Mouse (Mus musculus) urinary bladder, postnatal 10 days (tissue): ENCODE results near the gene Cys1.

Experiments
- DNase-seq: peaks from one replicate; pipeline ENCODE4 v3.0.0; 2022; ENCODE audit warnings: low spot score

Cys1 gene

GRCm38 (mm10) chr12:24697484-24698204 lies 16.0 kb upstream of the Cys1 start:
- DNase-seq = no peak

- no peak for DNase-seq
Measured at GRCm38 (mm10) chr12:24696500-24697483, 15.2 kb upstream of the Cys1 start.

DNA sequence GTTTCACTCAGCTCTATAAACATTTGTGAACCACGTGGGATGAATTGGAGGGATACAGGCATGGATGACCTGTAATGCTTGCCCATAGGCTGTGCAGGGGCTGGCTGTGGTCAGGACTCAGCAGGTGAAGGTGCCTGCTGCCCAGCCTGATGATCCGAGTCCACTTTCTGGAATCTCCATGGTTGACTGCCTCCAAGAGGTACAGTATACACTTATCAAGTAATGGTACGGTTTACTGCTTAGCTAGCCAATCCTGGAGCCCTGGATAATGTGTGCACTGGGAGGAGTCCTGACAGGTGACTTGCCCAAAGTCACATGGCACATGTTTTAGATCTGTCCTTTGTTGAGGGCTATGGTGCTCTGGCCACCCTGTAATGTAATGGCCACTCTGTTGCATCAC lies 8.7 kb upstream of the Cys1 start:
- DNase-seq = no peak

DNA sequence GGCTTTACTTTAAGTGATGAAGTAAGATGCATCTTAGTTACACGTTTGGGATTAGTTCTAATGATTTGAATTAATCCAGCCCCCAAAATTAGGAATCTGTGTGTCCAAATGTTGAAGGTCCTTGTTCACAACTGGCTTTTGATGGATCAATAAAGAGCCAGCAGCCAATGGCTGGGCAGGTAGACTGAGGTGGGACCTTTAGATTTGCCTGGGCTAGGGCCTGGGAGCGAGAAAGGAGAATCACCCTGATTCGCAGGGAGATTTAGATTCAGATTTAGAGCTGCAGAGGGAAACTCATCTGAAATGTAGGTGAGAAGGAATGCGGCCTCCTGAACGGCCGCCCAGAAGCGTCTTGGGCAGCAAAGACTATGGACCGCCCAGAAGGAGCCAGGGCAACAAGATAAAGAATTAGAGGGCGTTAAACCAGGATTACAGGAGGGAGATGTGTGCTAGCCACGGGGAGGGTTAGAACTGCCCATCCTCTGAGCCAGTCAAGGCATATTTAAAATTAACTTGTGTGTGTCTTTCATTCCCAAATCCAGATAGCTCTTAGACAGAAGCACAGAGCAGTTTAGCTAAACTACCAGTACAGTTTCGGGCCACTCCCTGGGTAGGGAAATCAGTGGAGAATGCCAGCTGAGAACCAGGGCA lies 5.2 kb upstream of the Cys1 start:
- no peak for DNase-seq

DNA sequence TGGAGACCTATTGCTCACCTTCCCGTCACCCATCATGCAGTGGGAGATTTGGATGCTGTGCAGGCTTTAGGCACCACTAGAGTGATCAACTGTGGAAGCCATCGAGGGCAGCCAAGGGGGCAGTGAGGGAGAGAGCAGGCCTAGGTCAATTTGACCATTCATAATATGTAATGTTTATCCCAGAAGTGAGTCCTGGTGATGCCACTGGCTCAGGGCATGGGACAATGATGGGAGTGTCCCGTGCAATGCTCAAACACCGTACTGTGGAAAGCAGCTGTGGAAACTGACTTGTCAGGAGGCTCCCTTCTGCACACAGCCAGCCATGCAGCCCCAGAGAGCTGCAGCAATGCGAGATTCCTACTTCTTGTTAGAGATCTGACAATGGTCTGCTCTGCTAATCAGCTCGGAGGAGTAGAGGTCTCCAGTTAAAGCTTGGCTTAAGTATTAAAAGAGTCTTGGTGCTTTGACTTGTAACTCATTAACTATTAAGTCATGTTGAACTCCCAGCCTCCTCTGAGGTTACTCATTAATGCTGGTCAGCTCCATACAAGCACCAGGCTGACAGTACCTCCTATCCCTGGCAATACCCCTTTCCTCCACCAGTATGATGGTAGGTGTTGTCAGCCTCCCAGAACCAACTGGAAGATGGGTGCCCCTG lies 4.6 kb upstream of the Cys1 start:
- DNase-seq = no peak

GRCm38 (mm10) chr12:24683461-24683860 lies 1.8 kb upstream of the Cys1 start:
- no peak for DNase-seq

DNA sequence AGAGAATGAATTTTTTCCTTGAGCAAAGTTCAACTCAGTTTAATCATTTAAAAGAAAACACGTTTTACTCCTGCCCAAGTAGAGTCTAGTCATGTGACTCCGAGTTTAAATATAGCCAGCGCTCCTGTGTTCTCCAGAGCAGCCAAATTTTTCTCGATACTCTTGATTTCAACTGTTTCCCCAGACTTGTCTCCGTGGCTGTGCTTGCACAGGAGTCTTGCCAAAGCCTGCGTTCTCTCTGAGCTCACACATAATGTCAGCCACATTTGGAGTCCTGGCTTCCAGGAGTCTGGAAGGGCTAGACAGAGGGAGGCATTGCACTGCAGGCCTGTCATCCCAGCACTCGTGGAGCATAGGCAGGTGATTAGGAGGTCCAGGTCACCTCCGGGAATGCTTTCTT lies 950 bp upstream of the Cys1 start:
- no peak for DNase-seq

DNA sequence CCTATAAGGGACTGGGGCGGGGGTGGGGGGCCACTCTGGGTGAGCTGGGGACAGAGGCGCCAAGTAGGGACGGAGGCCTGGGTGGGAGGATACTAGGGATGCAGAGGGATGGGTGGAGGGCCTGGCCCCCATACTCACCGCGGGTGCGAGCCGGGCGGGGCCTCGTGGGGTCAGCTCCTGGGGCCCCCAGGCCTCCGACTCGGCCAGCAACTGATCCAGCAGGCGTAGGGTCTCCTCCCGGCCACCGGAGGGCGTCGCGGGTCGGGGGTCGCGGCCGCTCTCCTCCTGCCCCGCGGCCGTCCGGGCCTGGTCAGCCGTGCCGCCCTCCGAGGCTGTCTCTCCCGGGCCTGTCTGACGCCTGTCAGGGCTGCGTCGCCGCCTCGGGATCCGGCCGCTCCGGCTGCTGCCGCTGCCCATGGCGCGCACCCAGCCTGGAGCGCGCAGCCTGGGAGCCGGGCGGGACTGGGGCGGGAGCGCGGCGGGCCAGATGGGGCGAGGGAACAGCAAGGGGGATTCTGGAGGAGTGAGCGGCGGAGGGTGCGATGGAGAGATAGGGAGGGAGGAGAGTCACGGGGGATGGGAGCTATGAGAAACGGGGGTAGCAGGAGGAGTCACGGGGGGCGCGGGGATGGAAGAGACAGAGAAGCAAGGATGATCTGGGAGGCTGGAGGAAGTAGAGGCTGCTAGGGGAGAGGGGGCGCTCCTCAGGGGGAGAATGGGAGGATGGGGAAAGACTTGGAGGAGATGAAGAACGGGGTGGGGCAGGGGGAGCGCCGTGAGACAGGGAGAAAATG lies 924 bp downstream of the Cys1 start:
- no peak for DNase-seq

GRCm38 (mm10) chr12:24680096-24680491 lies 1.5 kb downstream of the Cys1 start:
- no peak for DNase-seq

- no peak for DNase-seq
Measured at GRCm38 (mm10) chr12:24662131-24662530, 19.5 kb downstream of the Cys1 start.

DNA sequence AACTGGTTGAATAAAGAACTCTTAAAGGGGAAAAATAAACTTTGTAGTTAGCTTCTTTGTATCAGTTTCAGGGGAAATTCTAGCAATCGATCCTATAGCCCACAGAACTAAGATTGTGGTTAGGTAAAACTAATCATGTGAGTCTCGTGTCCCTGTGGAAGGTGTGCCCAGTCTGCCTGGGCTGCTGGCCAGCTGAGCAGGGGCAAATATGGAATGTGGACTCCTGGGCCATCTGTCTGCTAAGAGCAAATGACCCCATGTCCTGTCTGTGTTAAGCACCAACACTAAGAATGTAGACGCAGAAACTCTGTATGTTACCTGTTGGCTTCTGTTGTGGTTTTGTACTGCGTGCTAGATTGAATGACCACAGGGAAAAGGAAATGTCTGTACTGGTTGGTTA lies 20.5 kb downstream of the Cys1 start:
- no peak for DNase-seq

GRCm38 (mm10) chr12:24659923-24660322 lies 21.7 kb downstream of the Cys1 start:
- no peak for DNase-seq

- no peak for DNase-seq
Measured at GRCm38 (mm10) chr12:24658998-24659397, 22.6 kb downstream of the Cys1 start.

DNA sequence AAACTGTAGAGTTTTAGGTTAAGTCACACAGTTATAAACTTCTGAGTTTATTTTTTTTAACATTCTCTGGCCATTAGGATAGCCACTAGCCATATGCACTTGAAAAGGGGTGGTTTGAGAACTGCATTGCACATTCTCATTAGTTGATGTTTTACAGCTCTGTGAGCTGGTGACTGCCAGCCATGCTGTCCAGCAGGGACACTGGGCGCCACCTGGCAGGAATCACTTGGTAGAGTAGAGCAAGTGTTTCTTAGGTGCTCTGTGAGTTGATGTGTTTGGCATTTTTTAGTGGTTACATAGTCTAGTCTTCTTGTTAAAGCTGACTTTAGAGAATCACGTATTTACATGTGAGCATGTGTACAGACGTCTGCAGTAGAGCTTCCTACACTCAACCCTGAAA lies 25.2 kb downstream of the Cys1 start:
- DNase-seq = no peak

GRCm38 (mm10) chr12:24654065-24654862 lies 27.3 kb downstream of the Cys1 start:
- no peak for DNase-seq

DNA sequence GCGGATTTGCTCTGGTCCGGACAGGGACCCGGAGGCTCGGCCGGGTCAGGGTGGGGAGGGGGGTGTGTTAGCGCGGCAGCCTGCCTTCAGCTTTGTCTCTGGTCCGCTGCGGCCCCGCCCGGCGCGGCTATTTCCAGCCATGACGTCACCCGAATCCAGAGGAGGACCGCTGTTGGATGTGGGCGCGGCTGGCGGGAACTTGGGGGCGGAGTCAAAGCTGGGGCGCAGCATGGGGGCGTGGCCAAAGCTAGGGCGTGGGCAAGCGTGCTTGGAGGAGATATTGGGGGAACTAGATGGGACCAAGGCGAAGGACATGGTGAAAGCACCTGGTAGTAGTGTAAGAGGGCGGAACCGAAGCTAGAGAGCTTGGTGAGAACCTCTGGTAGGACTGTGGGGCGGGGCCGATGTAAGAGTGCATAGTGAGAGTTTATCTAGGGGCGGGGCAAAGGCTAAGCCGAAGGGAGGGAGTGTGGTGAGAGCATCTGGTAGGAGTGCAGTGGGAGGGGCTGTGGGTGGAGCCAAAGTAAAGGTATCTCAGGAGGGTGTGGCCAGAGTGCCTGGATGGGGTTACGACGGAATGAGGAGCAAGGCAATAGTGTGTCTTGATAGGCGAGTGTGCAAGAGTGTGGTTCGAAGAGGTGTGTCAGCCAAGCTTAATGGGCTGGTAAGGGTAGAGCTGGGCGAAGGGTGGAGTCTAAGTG lies 29.8 kb downstream of the Cys1 start:
- DNase-seq = peak; percentile 96

GRCm38 (mm10) chr12:24651063-24651557 lies 30.5 kb downstream of the Cys1 start, which contains the start of gene Klf11:
Klf11 (plus strand) TSS chr12:24651274.
- peak; percentile 90 for DNase-seq

DNA sequence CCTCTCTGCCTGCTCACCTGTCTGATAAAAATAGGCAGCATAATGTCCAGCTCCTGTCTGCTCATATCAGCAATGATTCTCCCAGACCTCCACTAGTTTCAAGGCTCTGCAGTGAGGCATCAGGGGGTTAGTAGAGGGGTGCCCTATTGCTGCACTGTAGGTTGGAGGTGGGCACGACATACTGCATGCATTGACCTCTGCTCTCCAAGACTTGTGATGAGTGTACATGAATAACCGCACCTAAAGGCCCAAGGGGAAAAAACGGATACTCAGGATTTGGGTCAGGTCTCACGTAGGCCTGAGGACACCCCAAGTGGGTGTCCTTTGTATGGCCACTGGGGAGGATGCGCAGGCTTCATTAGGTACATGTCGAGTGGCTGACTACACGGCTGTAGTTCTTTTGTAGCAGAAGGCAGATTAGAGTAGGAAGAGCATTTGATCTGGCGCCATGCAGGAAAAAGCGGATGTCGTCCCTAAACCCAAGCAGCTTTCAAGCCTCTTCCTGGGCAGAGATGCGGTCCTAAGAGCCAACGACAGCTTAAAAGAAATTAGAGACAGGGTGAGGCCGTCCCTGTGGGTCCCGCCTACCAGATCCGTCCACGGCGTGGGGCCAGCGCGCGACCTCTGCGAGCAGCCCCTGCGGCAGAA lies 31.1 kb downstream of the Cys1 start:
- no peak for DNase-seq

DNA sequence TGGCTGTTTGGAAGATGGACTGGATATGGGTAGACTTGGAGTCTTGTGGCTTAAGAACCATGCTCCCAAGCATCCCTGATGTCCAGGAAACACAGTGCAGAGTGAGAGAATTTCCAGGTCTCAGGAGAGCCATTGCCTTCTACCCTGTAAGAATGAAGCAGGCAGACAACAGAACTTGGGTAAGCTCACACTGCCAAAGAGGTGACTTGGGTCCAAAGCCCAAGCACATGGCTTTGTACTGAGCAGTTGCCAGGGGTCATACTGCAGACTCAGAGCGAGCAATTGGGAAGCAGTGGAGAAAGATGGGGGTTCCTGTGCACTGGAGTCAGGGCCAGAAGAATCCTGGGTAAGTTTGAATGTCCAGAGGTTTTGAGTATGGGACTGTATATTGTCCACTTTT lies 33.5 kb downstream of the Cys1 start:
- DNase-seq = no peak
